Mouse (Mus musculus): ENCODE measurements around the gene Prl4a1. TPM values are rescaled to one million over a fixed set of nuclear protein-coding genes. Genes with fewer than 3 reads are reported as not detected.
"Not testable (repeated sequence)": the region's sequence is repeated elsewhere in the genome, so short reads cannot be mapped to it uniquely, and the experiment has no call there.

Prl4a1 gene
- not detected in 2 replicates for polyA plus RNA-seq (2015; fragmentation: Nextera tagmentation; extraction: Ambion mirVana)

DNA sequence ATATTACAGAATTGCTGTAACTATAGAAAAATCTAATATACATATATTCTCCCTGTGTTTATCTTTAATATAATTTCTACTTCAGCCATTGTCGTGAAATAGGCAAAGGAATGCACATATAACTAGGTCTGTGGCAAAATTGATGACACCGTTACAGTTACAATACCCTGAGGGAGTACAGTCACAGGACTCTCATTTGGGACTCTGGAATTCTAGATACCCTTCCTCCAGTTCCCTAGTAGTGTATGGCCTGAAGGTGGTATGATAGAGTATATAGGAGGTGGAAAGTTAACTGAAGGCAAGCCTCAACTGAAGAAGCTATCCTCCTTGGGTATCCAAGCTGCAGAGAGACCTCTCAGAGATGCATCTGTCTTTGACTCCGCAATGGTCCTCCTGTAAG, at the start of gene Prl4a1:
Prl4a1 (plus strand) TSS at position 301 of the 400 bp plus-strand sequence.
- H3K36me3 ChIP-seq = no peaks in the 10 kb centered on the region
- 76% methylated on average over 3 of the region's 3 CpGs for WGBS
- H3K4me1 ChIP-seq (replicated peaks) = no peaks in the 10 kb centered on the region
- H3K9ac ChIP-seq = no peak within 1 kb of the TSS
- no peak within 1 kb of the TSS for H3K27ac ChIP-seq
- ATAC-seq (replicated peaks; ENCODE audit: insufficient number of reproducible peaks, insufficient read depth, low FRiP score, low read depth) = no peak
- H3K4me3 ChIP-seq = no peak within 1 kb of the TSS
- H3K9me3 ChIP-seq (replicated peaks) = no peaks in the 10 kb centered on the region
- H3K4me2 ChIP-seq = no peak within 1 kb of the TSS
- H3K27me3 ChIP-seq = no peaks in the 10 kb centered on the region

DNA sequence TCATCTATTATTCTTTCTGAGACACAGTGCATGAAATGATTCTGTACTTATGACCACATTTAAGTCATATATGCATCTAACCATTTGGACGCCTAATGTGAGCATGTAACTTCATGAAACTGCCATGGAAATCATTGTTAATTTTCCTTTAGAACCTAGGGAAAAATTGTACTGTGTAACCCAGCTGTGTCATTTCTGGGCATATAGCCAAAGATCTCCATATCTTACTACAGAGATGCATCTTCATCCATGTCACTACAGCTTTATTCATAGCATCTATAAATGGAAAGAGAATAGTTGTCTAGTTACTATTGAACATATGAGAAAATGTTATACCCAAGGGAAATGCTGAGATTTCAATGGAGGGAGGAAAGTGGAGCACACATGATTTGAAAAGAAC, 43.1 kb upstream of the Prl4a1 start:
- H3K9ac ChIP-seq = no peak overlapping the region
- no peaks in the 10 kb centered on the region for H3K4me1 ChIP-seq (replicated peaks)
- H3K36me3 ChIP-seq = no peaks in the 10 kb centered on the region
- WGBS = 62% methylated on average over 1 of the region's 1 CpGs
- no peak overlapping the region for H3K4me2 ChIP-seq
- H3K4me3 ChIP-seq = no peak overlapping the region
- no peaks in the 10 kb centered on the region for H3K27me3 ChIP-seq
- ATAC-seq (replicated peaks; ENCODE audit: insufficient number of reproducible peaks, insufficient read depth, low FRiP score, low read depth) = no peak
- no peak overlapping the region for H3K27ac ChIP-seq
- H3K9me3 ChIP-seq (replicated peaks) = no peaks in the 10 kb centered on the region

DNA sequence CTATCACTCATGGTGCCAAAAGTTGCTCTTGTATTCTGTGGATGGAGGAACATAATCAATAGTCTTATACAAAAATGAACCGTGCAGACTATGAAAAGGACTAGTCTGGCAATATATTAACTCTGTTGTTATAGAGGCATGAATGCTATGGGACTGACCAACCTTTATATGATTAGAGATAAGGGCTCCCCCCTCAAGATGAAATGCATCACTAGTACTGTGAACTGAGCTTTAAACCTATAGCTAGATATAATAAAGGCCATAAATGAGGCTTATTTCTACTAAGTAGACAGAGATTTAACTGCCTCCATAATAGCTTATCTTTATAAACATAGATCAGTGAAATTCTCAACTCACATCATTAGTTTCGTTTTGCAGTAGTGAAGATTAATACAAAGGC, 41.7 kb upstream of the Prl4a1 start:
- not testable (repeated sequence) for H3K4me1 ChIP-seq (replicated peaks); H3K9ac ChIP-seq; H3K27ac ChIP-seq; H3K27me3 ChIP-seq; H3K4me2 ChIP-seq; H3K9me3 ChIP-seq (replicated peaks); H3K36me3 ChIP-seq; H3K4me3 ChIP-seq; ATAC-seq (replicated peaks; ENCODE audit: insufficient number of reproducible peaks, insufficient read depth, low FRiP score, low read depth)
- WGBS = 55% methylated on average over 2 of the region's 2 CpGs

DNA sequence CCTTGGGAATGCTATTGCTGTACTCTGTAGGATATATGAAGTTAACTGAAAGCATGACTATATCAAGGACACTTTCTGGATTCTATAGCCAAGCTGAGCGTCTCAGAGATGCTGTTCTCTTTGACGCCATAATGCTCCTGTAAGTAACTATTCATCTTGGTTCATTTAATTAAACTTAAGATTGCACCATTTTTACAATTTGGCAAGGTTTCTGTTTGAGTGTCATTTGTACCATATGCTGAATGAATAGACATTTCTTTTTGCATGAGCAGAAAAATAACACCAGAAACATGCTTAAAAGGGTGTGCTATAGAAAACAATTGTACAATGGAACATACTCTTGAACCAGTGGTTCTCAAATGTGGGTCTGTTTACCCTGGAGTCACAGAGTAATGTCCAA, 38.4 kb upstream of the Prl4a1 start:
- Histone ChIP-seq H3K27me3 (no peaks in the 10 kb centered on the region), H3K4me3 (no peak overlapping the region), H3K9me3 (replicated peaks) (no peaks in the 10 kb centered on the region), H3K4me2 (no peak overlapping the region), H3K4me1 (replicated peaks) (no peaks in the 10 kb centered on the region), H3K9ac (no peak overlapping the region), H3K27ac (no peak overlapping the region), H3K36me3 (no peaks in the 10 kb centered on the region)
- 76% methylated on average over 2 of the region's 2 CpGs for WGBS
- no peak for ATAC-seq (replicated peaks; ENCODE audit: insufficient number of reproducible peaks, insufficient read depth, low FRiP score, low read depth)

DNA sequence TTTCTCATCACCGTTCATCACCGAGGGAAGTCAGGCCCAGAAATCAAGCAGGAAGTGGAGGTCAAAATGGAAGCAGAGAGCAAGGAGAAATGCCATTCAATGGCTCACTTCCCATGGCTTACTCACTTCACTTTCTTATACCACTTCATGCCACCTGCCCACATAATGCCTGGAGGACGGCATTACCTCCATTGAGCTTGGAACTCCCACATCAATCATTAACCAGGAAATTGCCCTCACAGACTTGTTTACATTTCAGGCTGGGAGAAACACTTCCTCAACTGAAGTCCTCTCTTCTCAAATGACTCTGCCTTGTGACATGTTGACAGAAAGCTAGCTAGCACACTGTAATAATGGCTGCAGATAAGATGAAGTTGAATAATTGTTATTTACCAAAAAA, 19.5 kb upstream of the Prl4a1 start:
- H3K27me3 ChIP-seq; H3K9me3 ChIP-seq (replicated peaks); H3K4me2 ChIP-seq; H3K36me3 ChIP-seq; H3K27ac ChIP-seq; ATAC-seq (replicated peaks; ENCODE audit: insufficient number of reproducible peaks, insufficient read depth, low FRiP score, low read depth); H3K9ac ChIP-seq; H3K4me1 ChIP-seq (replicated peaks); H3K4me3 ChIP-seq: not testable (repeated sequence)
- 67% methylated on average over 3 of the region's 3 CpGs for WGBS

DNA sequence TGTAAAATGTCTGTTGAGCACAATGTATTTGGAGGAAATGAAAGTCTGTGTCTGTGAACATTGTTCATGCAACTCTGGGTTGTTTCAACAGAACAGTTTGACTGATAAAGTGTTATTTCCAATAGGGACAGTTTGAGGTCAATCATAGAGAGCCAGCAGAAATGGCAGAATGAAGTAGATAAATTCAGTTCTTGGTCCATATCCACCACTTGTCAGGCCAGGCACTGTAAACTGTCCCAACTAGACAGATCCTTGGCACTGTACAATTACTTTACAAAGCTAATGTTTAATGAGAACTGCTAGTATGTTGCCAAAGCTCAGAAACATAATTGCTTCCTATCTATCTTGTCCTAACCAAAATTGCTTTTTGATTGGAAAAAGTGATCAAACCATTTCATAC, 13.3 kb downstream of the Prl4a1 start:
- Histone ChIP-seq H3K9me3 (replicated peaks) (no peaks in the 10 kb centered on the region), H3K4me1 (replicated peaks) (no peaks in the 10 kb centered on the region), H3K4me2 (no peak overlapping the region), H3K27me3 (no peaks in the 10 kb centered on the region), H3K27ac (no peak overlapping the region), H3K9ac (no peak overlapping the region), H3K4me3 (no peak overlapping the region), H3K36me3 (no peaks in the 10 kb centered on the region)
- ATAC-seq (replicated peaks; ENCODE audit: insufficient number of reproducible peaks, insufficient read depth, low FRiP score, low read depth) = no peak

DNA sequence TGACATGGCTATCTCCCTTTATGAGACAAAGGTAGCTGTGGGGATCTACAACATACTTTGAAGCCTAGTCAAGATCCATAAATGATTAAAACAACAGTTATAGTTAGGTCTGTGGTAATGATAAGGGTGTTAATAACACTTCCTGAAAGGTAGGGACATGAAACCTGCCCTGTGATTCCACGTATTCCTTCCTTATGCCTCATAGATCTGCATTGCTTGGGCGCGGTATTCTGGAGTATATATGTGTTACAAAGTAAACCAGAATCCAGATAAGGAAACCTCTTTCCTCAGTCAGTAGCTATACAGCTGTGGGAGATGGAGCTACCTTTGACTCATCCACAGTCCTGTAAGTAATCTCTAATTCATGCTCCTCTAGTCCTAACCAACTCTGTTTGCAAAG, 53.3 kb downstream of the Prl4a1 start:
- Histone ChIP-seq H3K27ac (no peak overlapping the region), H3K9me3 (replicated peaks) (no peaks in the 10 kb centered on the region), H3K36me3 (no peaks in the 10 kb centered on the region), H3K4me3 (no peak overlapping the region), H3K9ac (no peak overlapping the region), H3K4me1 (replicated peaks) (no peaks in the 10 kb centered on the region), H3K27me3 (no peaks in the 10 kb centered on the region), H3K4me2 (no peak overlapping the region)
- ATAC-seq (replicated peaks; ENCODE audit: insufficient number of reproducible peaks, insufficient read depth, low FRiP score, low read depth) = no peak
- WGBS = 83% methylated on average over 3 of the region's 3 CpGs

Other genes with a start within 250 kb of the Prl4a1 start
- not detected in 2 replicates for gene Prl7c1, start 235.4 kb upstream of the Prl4a1 start, polyA plus RNA-seq (2015; fragmentation: Nextera tagmentation; extraction: Ambion mirVana)
- not detected in 2 replicates for gene Prl2a1, start 214.6 kb upstream of the Prl4a1 start, polyA plus RNA-seq (2015; fragmentation: Nextera tagmentation; extraction: Ambion mirVana)
- gene Prl2c1, start 166.9 kb upstream of the Prl4a1 start, polyA plus RNA-seq (2015; fragmentation: Nextera tagmentation; extraction: Ambion mirVana) = not detected in 2 replicates
- gene Prl5a1, start 126.3 kb downstream of the Prl4a1 start, polyA plus RNA-seq (2015; fragmentation: Nextera tagmentation; extraction: Ambion mirVana) = not detected in 2 replicates
- gene Gm11361, start 241.3 kb downstream of the Prl4a1 start, polyA plus RNA-seq (2015; fragmentation: Nextera tagmentation; extraction: Ambion mirVana) = 4.3 TPM in 2 replicates